Mouse (Mus musculus) adrenal gland, adult 2 months (tissue): ENCODE data around the gene 2010315B03Rik. TPM values are rescaled to one million over a fixed set of nuclear protein-coding genes. Genes with fewer than 3 reads are reported as not detected.
A peak's percentile ranks its signal among the peaks of the same experiment; 100 is the strongest.
"Not testable (repeated sequence)": the region's sequence is repeated elsewhere in the genome, so short reads cannot be mapped to it uniquely, and the experiment has no call there.

Experiments used
- DNase-seq: peaks from one replicate; pipeline ENCODE4 v3.0.0; 2021
- long read RNA-seq: library from polyadenylated mRNA; stranded (forward); transcript quantifications from one replicate; pipeline ENCODE4 v2.0.0, GENCODE M21; 2021
- polyA plus RNA-seq: library from polyadenylated mRNA; depleted of rRNA; stranded (reverse); fragments of >200 nt; gene quantifications from 2 replicates; pipeline ENCODE4 v1.2.3, GENCODE M21; 2012; rRNA removed
- total RNA-seq, 2 experiments: library from RNA; stranded (reverse); gene quantifications; 2 replicates each; pipeline ENCODE4 v1.2.3; 2021

The 2010315B03Rik gene
- total RNA-seq (10 to 100 TPM; 16.2 to 19.9 TPM), polyA plus RNA-seq (0.42 and 0.83 TPM in 2 replicates)
- long read RNA-seq, partial matches to known transcripts = 0 of 8 reads
- long read RNA-seq, other reads (novel, unspliced or antisense) = 2 of 8 reads

DNA sequence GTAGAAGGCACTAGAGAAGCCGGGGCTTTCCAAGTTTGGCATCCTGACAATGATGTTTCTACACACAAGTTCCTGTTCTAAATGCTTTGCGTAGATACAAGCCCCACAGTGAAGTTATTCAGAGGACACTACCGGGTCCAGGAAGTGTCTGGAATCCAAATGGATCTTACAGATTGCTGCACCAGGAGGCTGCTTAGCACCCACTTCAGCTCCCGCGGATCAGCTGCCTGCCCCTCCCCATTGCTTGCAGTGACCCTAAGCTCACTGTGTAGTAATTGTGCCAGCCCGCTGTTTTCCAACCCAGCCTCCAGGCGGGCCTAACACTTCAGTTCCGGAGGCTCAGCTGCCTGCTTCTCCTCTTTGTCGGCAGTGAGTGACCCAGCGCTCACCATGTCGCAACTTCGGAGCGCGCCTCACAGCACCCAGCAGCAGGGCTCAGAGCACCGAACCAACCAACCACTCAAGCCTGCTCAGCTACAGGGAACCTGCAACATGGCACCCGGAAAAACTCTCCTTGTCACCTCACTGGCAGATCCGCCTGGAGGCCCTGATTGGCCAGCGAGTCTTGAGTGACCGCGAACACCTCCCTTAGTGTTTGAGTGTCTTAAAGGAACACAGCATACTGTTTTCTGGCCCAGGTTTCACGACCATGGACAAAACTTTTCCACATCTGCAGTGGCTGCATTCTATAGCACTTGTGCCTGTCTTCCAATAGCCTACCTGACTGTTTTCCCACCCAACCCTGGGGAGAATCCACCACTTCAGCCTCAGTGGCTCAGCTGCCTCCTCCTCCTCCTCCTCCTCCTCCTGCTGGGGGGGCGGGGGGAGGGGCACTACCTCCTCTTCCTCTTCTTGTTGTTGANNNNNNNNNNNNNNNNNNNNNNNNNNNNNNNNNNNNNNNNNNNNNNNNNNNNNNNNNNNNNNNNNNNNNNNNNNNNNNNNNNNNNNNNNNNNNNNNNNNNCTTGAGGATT is at the start of gene 2010315B03Rik:
TSS of gene 2010315B03Rik (minus strand) at position 526 of the 972 bp plus-strand sequence.
- peak; percentile 94 for DNase-seq

DNA sequence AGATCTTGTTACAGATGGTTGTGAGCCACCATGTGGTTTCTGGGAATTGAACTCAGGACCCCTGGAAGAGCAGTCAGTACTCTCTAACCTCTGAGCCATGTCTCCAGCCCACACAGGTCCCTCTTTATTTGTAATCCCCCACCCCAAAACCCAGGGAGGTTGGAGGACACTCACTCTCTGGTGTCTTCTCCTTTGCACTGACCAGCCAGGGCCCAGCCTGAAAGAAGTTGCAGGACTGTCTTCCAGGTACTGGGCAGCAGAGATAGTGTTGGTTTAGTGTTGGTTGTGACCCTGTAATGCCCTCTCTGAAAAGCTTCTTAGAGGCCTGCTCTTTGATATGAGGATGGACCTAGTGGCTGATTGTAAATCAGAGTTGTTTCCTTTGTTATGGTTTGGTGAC is 994 bp downstream of the 2010315B03Rik start:
- DNase-seq = peak; percentile 4

DNA sequence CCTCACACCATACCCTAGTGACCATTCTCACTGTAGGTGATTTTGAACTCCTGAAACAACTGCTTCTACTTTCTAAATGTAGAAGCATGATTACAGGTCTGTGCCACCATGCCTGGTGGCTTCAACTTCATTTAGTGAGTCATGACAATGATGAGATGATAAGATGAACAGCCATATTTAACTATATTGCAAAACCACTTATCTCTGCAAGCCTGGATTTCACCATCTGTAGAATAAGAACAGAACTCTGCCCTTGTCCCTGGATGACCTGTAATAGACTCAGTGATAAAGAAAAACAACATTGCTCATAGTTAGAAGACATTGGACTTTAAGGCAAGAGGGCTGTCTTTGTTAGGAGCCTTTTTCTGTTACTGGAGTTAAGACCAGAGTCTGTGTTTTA is 24.2 kb downstream of the 2010315B03Rik start:
- no peak for DNase-seq

DNA sequence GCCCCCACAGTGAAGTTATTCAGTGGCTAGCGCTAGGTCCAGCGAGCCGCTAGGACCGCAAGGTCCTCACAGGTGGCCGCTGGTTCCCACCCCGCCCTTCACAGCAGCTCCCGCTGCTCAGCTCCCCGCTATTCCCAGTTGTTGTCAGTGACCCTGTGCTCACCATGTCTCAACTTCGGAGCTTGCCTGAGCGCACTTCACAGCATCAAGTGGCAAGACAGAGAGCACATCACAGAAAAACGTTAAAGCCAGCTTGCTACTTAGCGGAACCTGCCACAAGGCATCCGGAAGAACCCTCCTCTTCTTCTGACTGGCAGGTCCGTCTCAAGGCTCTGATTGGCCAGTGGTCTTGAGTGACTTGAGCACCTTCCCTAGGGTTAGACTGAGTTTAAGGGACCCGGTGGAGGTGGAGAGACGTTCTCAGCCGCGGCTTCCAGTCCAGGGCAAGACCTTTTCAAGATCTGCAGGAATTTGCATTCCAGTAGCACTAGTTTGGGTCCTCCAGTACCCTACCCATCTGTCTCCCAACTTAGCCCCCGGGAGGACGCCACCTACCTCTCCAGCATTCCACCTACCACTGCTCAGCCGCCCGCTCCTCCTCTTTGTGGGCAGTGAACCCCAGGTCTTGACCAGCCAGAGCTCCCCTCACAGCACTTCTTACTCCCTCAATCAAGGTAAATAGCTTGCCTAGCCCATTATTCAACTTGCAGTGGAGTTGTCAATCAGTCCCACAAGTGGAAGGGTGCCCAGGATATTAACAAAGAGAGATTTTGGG is 30.4 kb downstream of the 2010315B03Rik start:
- DNase-seq = peak; percentile 93

DNA sequence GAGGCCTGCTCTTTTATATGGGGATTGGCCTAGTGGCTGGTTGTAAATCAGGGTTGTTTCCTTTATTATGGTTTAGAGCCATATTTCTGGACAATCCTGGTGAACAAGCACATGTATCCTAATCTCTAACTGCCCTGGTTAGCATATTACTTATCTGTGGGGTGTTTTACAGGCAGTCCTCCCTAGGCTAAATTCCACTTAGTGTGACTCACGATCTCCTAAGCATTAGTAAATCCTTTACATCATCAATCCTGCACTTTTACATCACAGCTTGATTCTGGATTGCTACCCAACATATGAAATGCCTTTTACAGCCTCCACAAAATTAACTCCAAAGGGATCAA is 31.1 kb downstream of the 2010315B03Rik start:
- DNase-seq = no peak

DNA sequence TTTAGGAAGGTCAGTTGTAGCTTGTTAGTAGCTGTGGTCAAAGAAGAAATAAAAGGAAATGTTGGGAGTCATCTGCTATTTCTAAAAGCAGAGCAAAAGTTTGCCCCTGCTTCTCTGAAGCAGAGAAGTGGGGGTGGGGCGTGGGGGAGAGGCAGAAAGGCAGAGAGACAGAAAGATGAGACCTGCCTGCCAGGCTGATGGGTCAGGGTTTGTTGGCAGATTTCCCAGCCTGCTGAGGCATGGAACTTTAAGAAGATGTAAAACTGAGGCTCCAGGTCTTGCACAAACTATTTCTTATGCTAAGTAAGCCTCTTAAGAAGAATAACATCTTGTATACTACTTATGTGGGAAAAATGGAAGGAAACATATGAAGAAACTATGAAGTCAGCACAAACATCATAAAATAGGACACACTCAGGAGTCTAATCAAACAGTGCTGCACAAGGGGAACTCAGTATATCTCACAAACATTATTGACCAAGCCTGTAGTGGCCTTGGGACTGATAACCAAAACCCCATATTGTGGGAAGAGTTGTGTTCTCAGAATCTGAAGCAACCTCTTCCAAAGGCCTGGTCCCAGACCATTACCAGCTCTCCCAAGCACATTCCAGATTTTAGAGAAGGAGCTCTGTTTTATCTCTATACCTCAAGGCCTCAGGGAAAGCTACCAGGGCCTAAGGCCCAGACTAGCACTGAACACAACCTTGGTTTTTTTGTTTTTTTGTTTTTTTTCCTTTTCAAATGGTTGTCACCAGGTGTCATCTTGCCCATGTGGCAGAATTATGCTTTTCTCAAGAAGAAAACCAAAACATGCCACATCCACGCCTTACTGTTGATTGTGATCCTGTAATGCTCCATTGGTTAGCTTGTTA is 31.7 kb downstream of the 2010315B03Rik start:
- peak; percentile 55 for DNase-seq

DNA sequence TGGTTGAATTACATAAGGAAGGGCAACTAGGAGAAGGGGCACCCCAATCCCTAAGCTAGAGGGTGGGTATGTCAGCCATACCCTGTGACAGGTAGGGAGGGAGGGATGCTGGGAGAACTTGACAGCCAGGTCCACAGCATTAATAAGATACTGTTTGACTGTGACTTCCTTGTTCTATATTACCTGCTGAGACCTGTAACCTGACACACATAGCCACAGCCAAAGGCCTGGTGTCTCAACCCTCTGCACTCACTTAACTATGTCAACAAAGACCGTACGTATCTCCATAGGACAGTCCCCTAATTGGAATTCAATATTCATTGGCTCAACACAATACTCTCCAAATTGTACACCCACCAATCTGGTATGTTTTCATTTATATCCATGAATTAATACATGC is 33.2 kb downstream of the 2010315B03Rik start:
- no peak for DNase-seq

DNA sequence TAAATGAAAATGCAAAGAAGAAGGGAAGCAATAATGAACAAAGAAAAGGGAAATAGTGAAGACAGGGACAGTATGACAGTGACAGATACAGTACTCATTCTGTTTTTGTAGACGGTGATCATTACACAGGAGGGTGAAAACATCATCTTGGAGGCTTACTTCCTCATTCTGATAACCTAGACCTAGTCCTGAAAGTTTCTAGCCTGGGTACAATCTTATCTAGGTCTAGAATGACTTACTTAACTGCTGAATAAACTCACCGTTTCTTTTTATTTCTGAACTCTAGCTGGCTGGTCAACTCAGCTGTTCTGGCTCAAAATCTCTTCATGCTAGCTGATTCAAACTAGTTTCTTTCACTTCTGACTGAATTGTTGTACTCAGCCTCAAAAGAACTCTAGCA is 37.4 kb downstream of the 2010315B03Rik start:
- DNase-seq = no peak

DNA sequence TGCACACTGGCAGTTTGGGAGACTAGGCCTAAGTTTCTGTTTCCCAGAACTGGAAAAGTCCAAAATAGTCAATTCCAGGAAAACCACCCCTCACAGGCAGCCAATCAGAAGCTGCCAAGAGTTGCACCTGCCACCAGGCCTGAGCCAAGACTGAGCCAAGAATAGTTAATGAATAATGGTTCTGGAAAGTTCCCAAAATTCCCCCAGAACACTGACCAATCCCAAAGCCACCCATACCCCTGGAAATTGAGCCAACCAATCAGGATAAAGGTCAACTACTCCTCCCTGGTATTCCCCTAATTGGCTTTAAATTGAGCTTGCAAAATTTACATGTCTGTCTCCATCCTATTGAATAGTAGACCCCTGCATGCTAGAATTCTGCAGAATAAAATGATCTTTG is 39.3 kb downstream of the 2010315B03Rik start:
- no peak for DNase-seq

DNA sequence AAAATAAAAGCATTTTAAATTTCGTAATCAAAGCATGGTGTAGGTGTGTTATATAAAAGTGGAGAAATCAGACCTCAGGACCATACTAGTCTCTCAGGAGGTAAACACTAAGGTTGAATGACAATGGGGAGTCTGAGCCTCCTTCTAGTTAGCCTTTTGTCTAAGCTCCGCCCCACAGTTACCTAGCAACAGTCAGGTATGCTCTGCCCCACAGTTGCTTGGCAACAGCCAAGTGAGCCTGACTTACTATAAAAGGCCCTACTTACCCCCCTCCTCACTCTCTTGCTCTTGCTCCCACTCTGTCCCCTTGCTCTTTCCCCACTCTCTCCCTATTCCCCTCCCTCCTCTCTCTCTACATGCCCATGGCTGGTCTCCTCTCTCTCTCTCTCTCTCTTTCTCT is 44.6 kb downstream of the 2010315B03Rik start:
- no peak for DNase-seq

DNA sequence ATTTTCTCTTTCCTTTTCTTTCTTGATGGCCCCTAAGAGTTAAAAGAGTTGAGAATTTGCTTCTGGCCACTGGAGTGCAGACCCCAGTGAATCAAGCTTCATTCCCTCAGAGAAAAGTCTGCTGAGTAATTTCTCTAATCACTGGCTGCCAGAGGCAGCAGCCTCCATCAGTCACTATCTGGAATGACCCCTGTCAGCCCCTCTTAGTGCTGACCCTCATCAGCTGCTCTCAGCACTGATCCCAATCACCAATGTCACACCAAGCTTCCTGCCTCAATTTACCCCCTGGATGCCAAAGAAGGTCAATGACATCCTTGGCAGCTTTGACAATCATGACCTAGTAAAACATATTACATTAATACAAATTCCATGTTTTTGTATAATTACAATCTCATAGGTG is 45.0 kb downstream of the 2010315B03Rik start:
- no peak for DNase-seq

DNA sequence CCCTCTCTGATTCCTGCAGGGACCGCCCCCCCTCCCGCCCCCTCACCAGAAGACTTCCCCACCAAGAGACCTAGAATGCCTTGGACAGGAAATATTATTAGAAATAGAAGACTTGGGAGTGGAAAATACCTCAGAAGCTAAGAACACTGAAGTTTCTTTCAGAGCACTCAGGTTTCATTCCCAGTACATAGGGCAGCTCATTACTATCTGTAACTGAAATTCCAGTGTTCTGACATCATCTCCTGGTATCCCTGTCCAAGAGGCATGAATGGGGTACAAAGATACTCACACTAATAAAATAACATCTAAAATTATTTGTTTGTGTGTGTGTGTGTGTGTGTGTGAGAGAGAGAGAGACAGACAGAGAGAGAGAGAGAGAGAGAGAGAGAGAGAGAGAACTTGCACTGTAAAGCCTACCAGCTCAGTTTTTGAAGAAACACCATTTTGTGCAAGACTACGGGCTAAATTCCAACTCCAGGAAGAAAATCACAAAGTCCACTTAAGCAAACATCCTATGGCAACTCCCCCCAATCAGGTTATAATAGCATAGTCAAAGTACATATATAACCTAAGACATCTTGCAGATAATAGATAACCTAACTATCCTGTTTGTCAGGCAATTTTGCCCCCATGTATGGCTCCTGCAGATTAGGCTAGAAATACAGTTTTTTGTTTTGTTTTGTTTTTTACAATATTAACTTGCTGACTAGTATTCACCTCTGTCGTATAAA is 49.3 kb downstream of the 2010315B03Rik start:
- no peak for DNase-seq

DNA sequence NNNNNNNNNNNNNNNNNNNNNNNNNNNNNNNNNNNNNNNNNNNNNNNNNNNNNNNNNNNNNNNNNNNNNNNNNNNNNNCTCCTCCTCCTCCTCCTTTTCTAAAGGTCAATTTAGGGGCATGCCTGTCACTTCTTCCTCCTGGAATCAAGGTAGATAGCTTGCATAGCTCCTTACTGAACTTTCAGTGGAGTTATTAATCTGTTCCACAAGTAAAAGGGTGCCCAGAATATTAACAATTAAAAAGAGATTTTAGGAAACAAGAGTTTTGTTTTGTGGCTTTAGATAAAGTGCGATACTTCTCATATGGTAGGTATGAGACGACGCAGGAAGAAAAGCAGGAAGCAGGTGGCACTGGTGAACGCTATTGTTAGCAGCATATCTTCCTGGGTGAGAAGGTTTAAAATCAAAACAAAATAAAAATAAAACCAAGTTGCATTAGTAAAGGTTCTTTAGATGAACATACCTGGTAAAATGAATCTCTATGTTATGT is 54.4 kb downstream of the 2010315B03Rik start:
- no peak for DNase-seq

DNA sequence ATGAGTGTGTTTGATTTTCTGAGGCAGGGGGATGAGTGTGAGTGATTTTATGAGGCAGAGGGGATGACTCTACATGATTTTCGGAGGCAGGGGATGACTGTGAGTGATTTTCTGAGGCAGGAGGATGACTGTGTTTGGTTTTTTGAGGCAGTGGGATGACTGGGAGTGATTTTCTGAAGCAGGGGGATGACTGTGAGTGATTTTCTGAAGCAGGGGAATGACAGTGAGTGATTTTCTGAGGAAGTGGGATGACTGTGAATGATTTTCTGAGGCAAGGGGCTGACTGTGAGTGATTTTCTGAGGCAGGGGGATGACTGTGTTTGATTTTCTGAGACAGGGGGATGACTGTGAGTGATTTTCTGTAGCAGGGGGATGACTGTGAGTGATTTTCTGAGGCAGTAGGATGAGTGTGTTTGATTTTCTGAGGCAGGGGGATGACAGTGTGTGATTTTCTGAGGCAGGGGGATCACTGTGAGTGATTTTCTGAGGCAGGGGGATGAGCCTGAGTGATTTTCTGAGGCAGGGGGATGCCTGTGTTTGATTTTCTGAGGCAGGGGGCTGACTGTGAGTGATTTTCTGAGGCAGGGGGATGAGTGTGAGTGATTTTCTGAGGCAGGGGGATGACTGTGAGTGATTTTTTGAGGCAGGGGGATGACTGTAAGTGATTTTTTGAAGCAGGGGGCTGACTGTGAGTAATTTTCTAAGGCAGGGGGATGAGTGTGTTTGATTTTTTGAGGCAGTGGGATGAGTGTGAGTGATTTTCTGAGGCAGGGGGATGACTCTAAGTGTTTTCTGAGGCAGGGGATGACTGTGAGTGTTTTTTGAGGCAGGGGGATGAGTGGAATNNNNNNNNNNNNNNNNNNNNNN is 55.1 kb downstream of the 2010315B03Rik start:
- no peak for DNase-seq

DNA sequence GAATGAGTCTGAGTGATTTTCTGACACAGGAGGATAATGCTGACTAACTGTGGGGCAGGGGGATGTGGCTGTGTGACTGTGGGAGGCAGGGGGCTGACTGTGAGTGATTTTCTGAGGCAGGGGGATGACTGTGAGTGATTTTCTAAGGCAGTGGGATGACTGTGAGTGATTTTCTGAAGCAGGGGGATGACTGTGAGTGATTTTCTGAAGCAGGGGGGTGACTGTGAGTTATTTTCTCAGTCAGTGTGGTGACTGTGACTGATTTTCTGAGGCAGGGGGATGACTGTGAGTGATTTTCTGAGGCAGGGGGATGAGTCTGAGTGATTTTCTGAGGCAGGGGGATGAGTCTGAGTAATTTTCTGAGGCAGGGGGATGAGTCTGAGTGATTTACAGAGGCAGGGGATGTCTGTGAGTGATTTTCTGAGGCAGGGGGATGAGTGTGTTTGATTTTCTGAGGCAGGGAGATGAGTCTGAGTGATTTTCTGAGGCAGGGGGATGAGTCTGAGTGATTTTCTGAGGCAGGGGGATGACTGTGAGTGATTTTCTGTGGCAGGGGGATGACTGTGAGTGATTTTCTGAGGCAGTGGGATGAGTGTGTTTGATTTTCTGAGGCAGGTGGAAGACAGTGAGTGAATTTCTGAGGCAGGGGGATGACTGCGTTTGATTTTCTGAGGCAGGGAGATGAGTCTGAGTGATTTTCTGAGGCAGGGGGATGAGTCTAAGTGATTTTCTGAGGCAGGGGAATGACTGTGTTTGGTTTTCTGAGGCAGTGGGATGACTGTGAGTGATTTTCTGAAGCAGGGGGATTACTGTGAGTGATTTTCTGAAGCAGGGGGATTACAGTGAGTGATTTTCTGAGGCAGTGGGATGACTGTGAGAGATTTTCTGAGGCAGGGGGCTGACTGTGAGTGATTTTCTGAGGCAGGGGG is 56.0 kb downstream of the 2010315B03Rik start:
- not testable (repeated sequence) for DNase-seq

DNA sequence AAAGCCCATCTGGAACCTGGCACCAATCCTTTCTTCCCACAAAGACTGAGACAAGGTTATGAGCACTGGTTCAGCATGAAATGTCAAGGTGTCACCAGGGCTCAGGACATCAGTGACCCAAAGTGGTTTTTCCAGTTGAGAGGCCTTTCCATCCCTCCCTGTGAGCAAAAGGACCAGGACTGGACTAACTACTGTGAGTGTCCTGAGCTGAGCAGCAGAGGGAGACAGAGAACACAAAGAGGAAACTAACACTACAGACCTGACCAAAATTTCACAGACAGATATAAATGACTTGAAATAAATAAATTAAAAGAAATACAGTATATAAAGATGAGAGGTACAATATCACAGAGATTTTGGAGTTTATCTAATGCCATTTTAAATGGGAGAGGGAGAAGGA is 61.1 kb downstream of the 2010315B03Rik start:
- DNase-seq = no peak
